Mouse (Mus musculus): Measurements from ENCODE around the gene Pnpla2.
A peak's percentile ranks its signal among the peaks of the same experiment; 100 is the strongest.

Pnpla2 gene

DNA sequence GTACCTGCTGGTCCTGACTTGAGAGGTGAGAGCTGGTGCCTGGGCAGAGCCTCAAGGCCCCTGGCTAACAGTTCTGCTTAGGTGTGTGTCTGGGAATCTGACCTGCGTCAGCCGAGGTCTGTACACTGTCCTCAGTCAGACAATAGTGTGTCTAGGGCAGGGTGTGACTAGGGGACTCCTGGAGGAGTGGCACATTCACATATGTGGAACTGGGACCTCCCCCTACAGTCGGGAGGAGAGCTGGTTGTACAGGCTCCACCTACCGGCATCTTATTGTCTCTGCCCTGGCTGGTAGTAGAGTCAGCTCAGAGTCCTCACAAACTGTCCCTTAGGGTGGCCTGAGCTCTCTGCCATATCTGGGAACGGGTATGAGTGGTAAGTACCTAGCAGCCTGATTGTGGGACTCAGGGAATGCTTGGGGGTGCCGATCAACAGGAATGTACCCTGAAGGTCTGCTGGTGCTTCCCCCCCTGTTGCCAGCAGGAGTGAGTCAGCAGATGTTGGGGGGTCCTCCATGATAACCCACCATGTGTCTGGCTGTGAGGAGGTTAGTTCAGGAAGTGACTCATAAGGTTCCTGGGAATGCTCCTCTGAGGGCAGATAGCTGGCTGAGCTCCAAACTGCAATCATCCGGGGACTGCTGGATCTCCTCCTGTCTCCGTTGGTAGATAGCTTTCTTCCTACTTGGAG lies 13.7 kb downstream of the Pnpla2 start:
- DNase-seq: peak; percentile 86

GRCm38 (mm10) chr7:141469352-141469751 lies 14.4 kb downstream of the Pnpla2 start:
- DNase-seq: no peak

DNA sequence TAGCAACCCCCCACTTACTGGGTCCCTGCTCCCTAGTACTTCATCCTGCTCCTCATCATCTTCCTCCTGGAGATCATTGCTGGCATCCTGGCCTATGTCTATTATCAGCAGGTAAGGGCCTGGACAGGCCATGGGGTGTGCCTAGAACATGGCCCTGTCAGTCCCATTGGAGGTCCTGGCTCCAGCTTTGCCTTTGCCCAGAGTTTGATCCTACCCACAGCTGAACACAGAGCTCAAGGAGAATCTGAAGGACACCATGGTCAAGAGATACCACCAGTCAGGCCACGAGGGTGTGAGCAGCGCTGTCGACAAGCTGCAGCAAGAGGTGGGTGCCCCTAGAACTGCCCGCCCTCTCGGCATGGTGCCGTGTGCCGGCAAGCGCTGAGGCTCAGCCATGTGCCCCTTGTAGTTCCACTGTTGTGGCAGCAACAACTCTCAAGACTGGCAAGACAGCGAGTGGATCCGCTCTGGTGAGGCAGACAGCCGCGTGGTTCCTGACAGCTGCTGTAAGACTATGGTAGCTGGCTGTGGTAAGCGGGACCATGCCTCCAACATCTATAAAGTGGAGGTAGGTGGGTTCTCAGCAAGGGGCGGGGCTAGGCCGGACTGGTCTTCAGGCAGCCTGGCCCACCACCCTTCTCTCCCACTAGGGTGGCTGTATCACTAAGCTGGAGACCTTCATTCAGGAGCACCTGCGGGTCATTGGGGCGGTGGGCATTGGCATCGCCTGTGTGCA lies 15.1 kb downstream of the Pnpla2 start:
- DNase-seq: no peak

- no peak for DNase-seq
Observed at GRCm38 (mm10) chr7:141470637-141470944, 15.6 kb downstream of the Pnpla2 start.

DNA sequence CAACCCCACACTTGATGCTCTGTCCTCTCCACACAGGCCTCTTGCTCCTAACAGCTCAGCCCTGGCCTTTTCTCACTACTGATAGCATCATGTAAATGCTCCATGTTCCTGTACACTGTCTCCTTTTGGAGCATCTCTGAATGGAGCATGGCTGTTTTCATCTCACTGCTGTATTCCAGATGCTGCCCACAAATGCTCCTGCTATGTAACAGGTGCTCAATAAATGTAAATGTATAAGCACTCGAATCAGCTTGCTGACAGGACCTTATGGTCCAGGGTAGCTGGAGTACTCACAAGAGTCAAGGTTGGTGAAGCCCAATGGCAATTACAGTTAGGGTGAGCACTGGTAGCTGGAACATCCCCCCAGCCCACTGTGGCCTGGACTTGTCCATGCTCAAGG lies 16.2 kb downstream of the Pnpla2 start:
- DNase-seq: no peak

GRCm38 (mm10) chr7:141472226-141472625 lies 17.2 kb downstream of the Pnpla2 start:
- DNase-seq: no peak

DNA sequence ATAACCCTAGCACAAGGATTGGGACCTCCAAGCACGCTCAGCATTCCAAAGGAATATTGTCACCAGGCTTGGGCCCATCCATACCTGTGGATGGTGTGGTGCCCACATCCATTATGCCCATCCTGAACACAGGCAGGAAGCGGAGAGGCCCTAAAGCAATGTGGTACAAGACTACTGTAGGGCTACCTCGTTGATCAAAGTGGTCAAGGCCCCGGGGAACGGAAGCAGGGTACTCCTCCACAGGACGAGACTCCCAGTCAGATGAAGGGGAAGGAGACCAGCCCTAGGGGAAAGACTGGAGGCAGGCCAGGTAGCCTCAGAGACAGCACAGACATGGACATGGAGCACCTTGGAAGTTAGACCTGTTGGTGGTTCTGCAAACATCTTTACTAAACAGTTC lies 17.8 kb downstream of the Pnpla2 start:
- no peak for DNase-seq

DNA sequence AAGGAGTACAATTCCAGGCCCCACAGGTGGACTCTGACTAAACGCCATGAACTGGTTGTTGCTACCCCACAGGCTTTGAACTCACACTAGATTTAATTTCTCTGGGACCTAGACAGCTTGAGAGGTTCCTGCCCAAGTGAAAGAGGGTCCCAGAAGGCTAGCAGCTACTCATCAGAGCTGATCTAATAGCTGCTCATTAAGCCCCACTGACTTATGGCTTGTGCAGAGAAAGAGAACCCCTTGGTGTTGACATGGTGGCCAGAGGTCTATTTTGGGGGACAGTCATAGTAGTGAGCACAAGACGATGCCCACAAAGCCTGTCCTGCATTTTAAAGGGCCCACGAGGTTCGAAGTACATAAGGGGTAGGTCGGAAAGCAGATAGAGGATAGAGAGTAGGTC lies 19.2 kb downstream of the Pnpla2 start:
- DNase-seq: no peak

DNA sequence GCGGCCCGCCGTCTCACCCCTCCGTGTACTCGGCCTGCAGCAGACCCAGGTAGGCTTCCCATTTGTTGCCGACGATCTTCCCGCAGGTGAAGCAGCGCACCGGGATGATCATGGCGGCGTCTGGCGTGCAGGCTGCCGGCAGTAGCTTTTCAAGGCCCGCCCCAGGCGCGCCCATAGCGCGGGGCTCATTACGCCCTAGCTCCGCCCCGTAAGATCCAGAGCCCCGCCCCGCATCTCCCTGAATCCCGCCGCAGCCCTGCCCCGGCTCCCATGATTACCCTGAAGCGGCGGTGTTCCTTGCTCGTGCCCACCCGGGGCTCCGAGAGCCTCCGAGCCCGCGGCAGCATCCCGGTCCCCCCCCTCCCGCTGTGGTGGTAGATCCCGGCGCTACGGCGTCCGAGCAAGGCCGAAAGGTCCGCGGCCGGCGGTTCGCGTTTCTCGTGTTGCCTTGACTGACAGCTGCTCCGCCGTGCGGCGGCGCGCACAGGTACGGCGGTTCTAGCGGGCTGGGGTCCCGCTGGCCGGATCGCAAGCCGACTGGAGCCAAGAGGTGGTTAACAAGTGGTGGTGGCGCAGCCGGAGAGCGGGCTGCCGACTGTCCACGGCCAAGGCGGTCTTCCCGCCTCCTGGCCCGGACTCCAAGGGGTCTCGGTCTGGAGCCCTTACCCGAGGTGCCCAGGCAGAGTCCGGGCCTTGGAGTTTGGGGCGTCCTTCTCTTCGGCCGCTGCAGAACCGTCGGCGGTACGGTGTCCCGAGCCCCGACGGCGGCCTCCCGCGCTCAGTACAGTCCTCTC lies 20.2 kb downstream of the Pnpla2 start, which contains the start of the genes Polr2l and Tspan4:
Gene Polr2l, minus strand, starts transcription at position 122 of the 794 bp plus-strand sequence.
Gene Tspan4, plus strand, starts transcription at position 230 of the 794 bp plus-strand sequence.
- peak; percentile 94 for DNase-seq

- no peak for DNase-seq
Observed at GRCm38 (mm10) chr7:141475805-141476158, 20.8 kb downstream of the Pnpla2 start.

DNA sequence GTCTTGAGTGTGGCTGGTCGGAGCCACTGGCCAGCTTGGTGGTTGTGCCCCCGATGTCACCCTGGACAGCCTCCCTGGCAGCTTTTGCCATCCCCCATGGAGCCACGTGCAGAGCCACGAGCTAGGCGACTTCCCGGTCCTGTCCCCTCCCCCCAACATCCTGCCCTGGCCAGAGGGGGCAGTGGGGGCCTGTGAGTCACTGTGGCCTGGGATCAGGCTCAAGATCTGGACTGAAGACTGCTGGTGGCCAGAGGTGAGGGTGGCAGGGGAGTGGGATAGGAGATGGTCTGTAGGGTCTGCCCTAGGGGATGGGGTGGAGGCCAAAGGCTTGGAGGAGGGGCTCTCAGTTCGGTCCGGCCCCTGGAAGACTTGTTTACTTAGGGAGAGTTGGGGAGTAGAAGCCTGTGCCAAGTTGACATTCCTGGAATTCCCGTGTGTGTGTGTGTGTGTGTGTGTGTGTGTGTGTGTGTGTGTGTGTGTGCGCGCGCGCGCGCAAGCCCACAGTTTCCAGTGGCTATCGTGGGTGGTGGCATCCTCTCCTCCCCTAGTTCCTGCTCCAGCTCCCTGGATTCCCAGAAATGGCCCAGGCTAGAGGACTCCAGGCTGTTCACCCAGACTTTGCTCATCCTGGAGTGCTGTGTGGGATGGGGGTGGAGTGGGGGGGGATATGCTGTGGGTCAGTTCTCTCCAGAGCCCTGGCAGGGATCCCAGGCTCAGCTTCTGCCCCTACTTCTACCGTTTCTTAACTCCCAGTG lies 21.4 kb downstream of the Pnpla2 start:
- DNase-seq: peak; percentile 69

DNA sequence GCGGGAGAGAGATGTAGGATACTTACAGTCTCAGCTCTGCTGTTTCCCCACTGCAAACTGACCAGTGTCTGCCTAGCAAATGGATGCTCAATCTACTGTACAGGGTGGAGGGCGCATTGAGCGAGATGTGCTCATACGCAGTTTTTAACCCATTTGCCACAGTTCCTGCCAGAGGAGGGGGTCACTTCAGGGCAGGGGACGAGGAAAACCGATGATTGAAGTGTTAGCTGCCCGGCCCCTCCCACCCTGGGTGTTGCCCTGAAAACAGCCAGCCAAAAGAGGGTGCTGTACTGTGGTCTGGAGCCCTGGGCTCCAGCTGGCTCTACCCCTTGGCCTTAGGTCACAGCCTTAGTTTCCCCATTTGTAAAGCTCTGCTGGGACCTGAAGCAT lies 22.0 kb downstream of the Pnpla2 start:
- no peak for DNase-seq

DNA sequence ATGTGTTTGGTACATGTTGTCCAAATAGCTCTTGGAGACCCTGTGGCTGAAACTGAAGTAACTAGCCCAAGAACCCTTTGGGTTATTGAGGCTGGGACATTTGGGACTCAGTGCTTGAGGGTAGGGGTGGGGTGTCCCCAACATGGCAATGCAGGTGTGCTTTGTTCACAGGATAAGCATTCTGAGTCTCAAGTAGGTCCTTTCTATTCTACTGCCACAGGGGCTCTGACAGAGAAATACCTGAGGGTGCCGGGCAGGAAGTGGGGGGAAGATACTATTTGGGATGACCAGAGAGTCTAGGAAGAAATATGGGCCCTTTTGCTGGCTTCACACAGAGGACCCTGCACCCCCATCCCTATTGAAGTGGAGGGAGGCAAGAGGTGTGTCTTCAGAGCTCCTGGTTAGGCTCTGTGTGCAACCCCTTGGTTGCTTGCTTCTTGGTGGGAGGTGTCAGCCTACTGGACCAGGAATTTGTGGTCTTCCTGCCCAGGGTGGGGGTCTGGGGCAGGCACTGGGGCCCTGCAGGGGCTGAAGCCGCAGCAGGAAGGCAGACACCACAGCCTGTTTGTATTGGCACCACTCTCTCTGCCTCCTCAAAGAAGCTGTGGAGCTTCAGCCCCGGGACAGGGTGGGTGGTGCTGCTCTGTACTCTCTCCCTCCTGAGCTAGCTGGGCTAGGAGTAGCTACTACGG lies 22.7 kb downstream of the Pnpla2 start:
- DNase-seq: no peak

DNA sequence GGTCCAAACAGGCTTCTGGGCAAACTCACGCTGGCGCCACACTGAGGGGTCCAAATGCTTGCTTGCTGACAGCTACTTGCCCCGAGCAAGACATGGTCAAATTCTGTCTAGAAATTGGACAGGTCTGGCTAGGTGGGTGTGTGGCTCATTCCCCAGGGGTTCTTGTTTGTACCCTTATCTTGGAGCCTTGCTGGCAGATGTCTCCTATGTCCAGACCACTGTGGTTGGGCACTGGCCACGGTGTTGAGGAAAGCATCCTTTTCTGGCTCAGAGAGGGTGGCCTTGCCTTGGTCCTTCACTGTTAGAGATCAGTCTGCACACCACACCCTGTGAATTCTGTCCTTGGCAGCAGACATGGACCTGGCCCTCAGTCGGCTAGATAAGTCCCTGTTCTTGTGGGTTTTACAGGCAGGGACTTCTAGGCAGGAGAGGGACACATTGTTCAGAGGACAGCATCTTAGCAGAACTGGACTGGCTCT lies 23.3 kb downstream of the Pnpla2 start:
- no peak for DNase-seq

- peak; percentile 84 for DNase-seq
Observed at GRCm38 (mm10) chr7:141480842-141481497, 26.0 kb downstream of the Pnpla2 start.

DNA sequence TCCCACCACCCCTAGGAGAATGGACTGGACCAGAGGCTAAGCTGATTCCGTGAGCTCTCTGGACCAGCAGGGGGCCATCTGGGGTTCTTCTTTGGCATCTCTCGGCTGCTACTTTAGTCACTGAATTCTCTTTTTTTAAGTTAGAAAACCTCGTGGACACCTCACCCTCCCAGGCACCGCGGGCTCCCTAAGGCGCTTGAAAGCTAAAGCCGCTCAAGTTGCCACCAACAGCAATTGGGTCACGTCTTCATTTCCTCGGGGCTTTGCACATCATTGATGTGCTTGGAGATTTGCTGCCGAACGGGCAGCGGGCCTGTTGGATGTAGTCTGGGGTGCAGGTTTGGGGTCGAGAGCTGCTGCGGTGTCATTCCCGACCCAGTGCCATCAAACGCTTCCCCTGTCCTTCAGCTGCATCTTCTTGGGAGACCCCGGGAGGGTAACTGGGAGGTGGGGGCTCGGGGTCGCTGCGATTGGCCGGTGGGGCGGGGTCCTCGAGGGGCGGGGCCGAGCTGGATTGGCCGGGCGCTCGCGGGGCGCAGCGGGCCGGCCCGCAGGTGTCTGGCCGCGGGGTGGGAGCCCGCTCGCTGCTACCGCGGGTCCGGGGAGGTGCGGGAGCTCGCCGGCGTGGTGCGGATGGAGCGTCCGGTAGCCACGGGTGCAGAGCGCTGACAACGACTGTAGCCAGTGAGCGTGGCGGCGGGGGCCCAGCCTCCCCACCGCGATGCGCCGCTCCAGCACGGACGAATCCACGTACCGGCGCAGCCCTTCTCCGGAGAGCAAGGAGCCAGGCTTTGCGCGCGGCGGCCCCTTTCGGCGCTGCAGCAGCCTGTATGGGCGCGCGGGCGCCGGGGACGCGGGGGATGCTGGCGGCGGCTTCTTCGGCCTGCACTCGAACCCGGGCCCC lies 26.8 kb downstream of the Pnpla2 start:
- DNase-seq: peak; percentile 78

GRCm38 (mm10) chr7:141482531-141483024 lies 27.6 kb downstream of the Pnpla2 start:
- DNase-seq: no peak

- DNase-seq: no peak
Observed at GRCm38 (mm10) chr7:141483114-141483653, 28.2 kb downstream of the Pnpla2 start.

GRCm38 (mm10) chr7:141484186-141485120 lies 29.5 kb downstream of the Pnpla2 start:
- DNase-seq: no peak

Data from embryo, embryonic 11 days (tissue).